Mouse (Mus musculus): ENCODE measurements around the gene Tspan1. TPM values are rescaled to one million over a fixed set of nuclear protein-coding genes. Genes with fewer than 3 reads are reported as not detected.

Tspan1 gene
- total and polyA plus RNA-seq, 3 experiments: 0.03 to 0.08 TPM; not detected in 1

DNA sequence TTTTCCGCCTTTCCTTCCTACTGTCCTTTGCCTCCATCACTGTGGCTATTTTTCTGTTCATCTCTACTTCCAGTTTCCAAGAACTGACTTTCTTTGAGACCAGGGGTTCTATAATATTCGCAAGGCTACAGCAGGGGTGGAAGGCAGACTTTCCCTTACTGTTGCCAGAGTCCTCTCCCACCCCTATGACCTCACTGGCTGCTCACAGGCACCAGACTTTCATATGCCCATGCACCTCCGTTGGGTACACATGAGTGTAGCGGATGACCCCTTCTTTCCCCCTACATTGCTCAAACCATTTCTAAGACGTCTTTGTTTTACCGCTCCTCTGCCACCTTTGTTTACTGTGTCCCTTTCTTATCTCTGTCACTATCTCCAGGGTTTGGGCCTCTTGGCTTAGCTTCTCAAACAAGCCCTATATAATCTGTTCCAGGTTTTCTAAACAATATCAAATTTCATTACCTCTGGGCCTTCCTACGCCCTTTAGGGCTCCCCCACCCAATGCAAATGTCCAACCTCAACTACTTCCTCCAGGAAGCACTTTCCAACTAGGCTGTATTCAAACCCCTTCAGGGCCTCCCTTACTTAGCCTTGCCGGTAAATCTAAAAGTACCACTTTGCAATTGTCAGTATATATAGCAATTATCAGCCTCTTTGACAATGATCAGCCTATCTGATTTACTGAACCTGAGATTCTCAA lies 1.5 kb downstream of the Tspan1 start:
- H3K4me3 ChIP-seq (ENCODE audit: control insufficient read depth in 1 of 2, insufficient read depth in 1 of 2, low read depth in 2 of 2, low read length in 2 of 2): no peak overlapping the region
- DNase-seq (ENCODE audit: low read depth, low spot score): no peak
- no peaks in the 10 kb centered on the region for H3K79me2 ChIP-seq (ENCODE audit: control insufficient read depth, insufficient read depth, low read length, poor library complexity)
- TF ChIP-seq RCOR1 (IDR thresholded peaks at IDR 0.05; ENCODE audit: low read depth, low read length) (no peak), MAX (IDR thresholded peaks at IDR 0.05; ENCODE audit: low read length) (no peak), CHD1 (IDR thresholded peaks at IDR 0.05; ENCODE audit: low read depth, low read length) (no peak), NELFE (IDR thresholded peaks at IDR 0.05; ENCODE audit: low read depth, low read length) (no peak), KAT2A (conservative IDR thresholded peaks at IDR 0.05; ENCODE audit: low read depth, low read length) (no peak), CTCF (IDR thresholded peaks at IDR 0.05 in 2 of 3, conservative IDR thresholded peaks at IDR 0.05 in 1 of 3; ENCODE audit: control insufficient read depth in 1 of 3, insufficient read depth in 1 of 3, low read depth in 2 of 3, low read length in 3 of 3, poor library complexity in 1 of 3, severe bottlenecking in 1 of 3) (no peak)
- peaks cover 10 to 19% of the 10 kb centered on the region in 2 experiments for H3K4me1 ChIP-seq (ENCODE audit: control insufficient read depth in 1 of 2, insufficient read depth in 2 of 2, low read length in 2 of 2)
- H3K36me3 ChIP-seq (ENCODE audit: control insufficient read depth in 1 of 2, insufficient read depth in 2 of 2, low read length in 2 of 2): peaks cover 0 to 14% of the 10 kb centered on the region in 2 experiments; a peak in 3 of 4 replicates
- no peak overlapping the region for H3K9ac ChIP-seq (ENCODE audit: control insufficient read depth, low read depth, low read length, poor library complexity, severe bottlenecking)
- no peak overlapping the region for H3K27ac ChIP-seq (ENCODE audit: control insufficient read depth, low read depth, low read length)
- no peaks in the 10 kb centered on the region for H3K9me3 ChIP-seq (replicated peaks; ENCODE audit: insufficient read depth, low read length)
- H3K27me3 ChIP-seq (ENCODE audit: control insufficient read depth in 1 of 2, insufficient read depth in 2 of 2, low read length in 2 of 2): no peaks in the 10 kb centered on the region

GRCm38 (mm10) chr4:116164759-116165554 lies 2.4 kb downstream of the Tspan1 start:
- H3K9ac ChIP-seq (ENCODE audit: control insufficient read depth, low read depth, low read length, poor library complexity, severe bottlenecking): no peak overlapping the region
- no peak for DNase-seq (ENCODE audit: low read depth, low spot score)
- no peak overlapping the region for H3K4me3 ChIP-seq (ENCODE audit: control insufficient read depth in 1 of 2, insufficient read depth in 1 of 2, low read depth in 2 of 2, low read length in 2 of 2)
- H3K4me1 ChIP-seq (ENCODE audit: control insufficient read depth in 1 of 2, insufficient read depth in 2 of 2, low read length in 2 of 2): peaks cover 10 to 19% of the 10 kb centered on the region in 2 experiments
- no peaks in the 10 kb centered on the region for H3K27me3 ChIP-seq (ENCODE audit: control insufficient read depth in 1 of 2, insufficient read depth in 2 of 2, low read length in 2 of 2)
- H3K36me3 ChIP-seq (ENCODE audit: control insufficient read depth in 1 of 2, insufficient read depth in 2 of 2, low read length in 2 of 2): peaks cover 0 to 14% of the 10 kb centered on the region in 2 experiments; a peak in 3 of 4 replicates
- H3K79me2 ChIP-seq (ENCODE audit: control insufficient read depth, insufficient read depth, low read length, poor library complexity): no peaks in the 10 kb centered on the region
- no peaks in the 10 kb centered on the region for H3K9me3 ChIP-seq (replicated peaks; ENCODE audit: insufficient read depth, low read length)
- H3K27ac ChIP-seq (ENCODE audit: control insufficient read depth, low read depth, low read length): no peak overlapping the region
- TF ChIP-seq E2F4 (IDR thresholded peaks at IDR 0.05; ENCODE audit: borderline replicate concordance, low read depth, low read length): no peak
- TF ChIP-seq UBTF (IDR thresholded peaks at IDR 0.05; ENCODE audit: borderline replicate concordance, insufficient read depth, low read depth, low read length): no peak
- TF ChIP-seq GABPA (IDR thresholded peaks at IDR 0.05; ENCODE audit: low read depth, low read length): no peak
- TF ChIP-seq SIN3A (IDR thresholded peaks at IDR 0.05; ENCODE audit: low read length): no peak
- no peak for TF ChIP-seq CTCF (IDR thresholded peaks at IDR 0.05 in 2 of 3, conservative IDR thresholded peaks at IDR 0.05 in 1 of 3; ENCODE audit: control insufficient read depth in 1 of 3, insufficient read depth in 1 of 3, low read depth in 2 of 3, low read length in 3 of 3, poor library complexity in 1 of 3, severe bottlenecking in 1 of 3)
- TF ChIP-seq RCOR1 (IDR thresholded peaks at IDR 0.05; ENCODE audit: low read depth, low read length): no peak
- no peak for TF ChIP-seq MEF2A (IDR thresholded peaks at IDR 0.05; ENCODE audit: extremely low read depth, insufficient replicate concordance, low read depth, low read length, poor library complexity, severe bottlenecking)
- TF ChIP-seq TCF12 (IDR thresholded peaks at IDR 0.05; ENCODE audit: low read depth, low read length): no peak
- no peak for TF ChIP-seq POLR2A (IDR thresholded peaks at IDR 0.05; ENCODE audit: control insufficient read depth in 1 of 2, insufficient read depth in 1 of 2, low read depth in 1 of 2, low read length in 2 of 2, poor library complexity in 1 of 2)
- no peak for TF ChIP-seq RAD21 (IDR thresholded peaks at IDR 0.05; ENCODE audit: low read depth, low read length)
- TF ChIP-seq HCFC1 (IDR thresholded peaks at IDR 0.05; ENCODE audit: low read depth, low read length): no peak
- no peak for TF ChIP-seq ZC3H11A (IDR thresholded peaks at IDR 0.05; ENCODE audit: low read depth, low read length)

Data from MEL (cell line).